Mouse (Mus musculus) small intestine, adult 2 months (tissue): ENCODE data around the gene Pitpnb. TPM values are rescaled to one million over a fixed set of nuclear protein-coding genes. Genes with fewer than 3 reads are reported as not detected.

ENCODE experiments used
- H3K27ac ChIP-seq: fragments of 200-500 bp; 2 replicates; pipeline ENCODE4 v1.5.1; 2012; ENCODE audit warnings: low read depth, low read length, control low read depth, inconsistent platforms; ENCODE audit not compliant: insufficient read depth
- H3K27me3 ChIP-seq: fragments of 200-500 bp; 2 replicates; pipeline ENCODE4 v1.6.1; 2012; ENCODE audit warnings: mild to moderate bottlenecking, moderate library complexity, low read length, inconsistent platforms; ENCODE audit not compliant: control insufficient read depth, insufficient read depth
- H3K36me3 ChIP-seq: fragments of 200-500 bp; 2 replicates; pipeline ENCODE4 v1.6.1; 2012; ENCODE audit warnings: mild to moderate bottlenecking, low read length, control low read depth, inconsistent platforms; ENCODE audit not compliant: control insufficient read depth, insufficient read depth
- H3K4me1 ChIP-seq: fragments of 200-500 bp; 2 replicates; pipeline ENCODE4 v1.6.1; 2012; ENCODE audit warnings: low read length, inconsistent platforms, mixed read lengths; ENCODE audit not compliant: control insufficient read depth, insufficient read depth, insufficient read length
- H3K4me3 ChIP-seq: fragments of 200-500 bp; 2 replicates; pipeline ENCODE4 v1.5.1; 2012; ENCODE audit warnings: low read depth, mild to moderate bottlenecking, control low read depth, inconsistent platforms, low read length, moderate library complexity
- CTCF ChIP-seq: fragments of 200-500 bp; IDR thresholded peaks from 2 replicates; pipeline ENCODE4 v1.5.1; 2012; ENCODE audit warnings: low read depth, mild to moderate bottlenecking, control low read depth, inconsistent platforms, low read length, moderate library complexity, mixed read lengths; ENCODE audit not compliant: insufficient replicate concordance, insufficient read length; ENCODE audit errors: extremely low read depth
- POLR2A ChIP-seq: fragments of 200-500 bp; IDR thresholded peaks from 2 replicates; pipeline ENCODE4 v1.6.1; 2012; ENCODE audit warnings: low read depth, mild to moderate bottlenecking, control low read depth, inconsistent platforms, low read length, moderate library complexity
- WGBS: fragments of 180-500 bp; shearing (Covaris S2); methylation state at CpG from one replicate; pipeline ENCODE4 v1.1.7; 2018; 5-methylcytosine and 5-hydroxymethylcytosine counted together
- polyA plus RNA-seq: library from polyadenylated mRNA; depleted of rRNA; stranded (reverse); fragments of >200 nt; gene quantifications from 2 replicates; pipeline ENCODE4 v1.2.3, GENCODE M21; 2012

The Pitpnb gene
- polyA plus RNA-seq, 1 experiment = 44.5 TPM

- Histone ChIP-seq H3K27ac (no peak overlapping the region), H3K27me3 (no peaks in the 10 kb centered on the region), H3K36me3 (peaks cover 44% of the 10 kb centered on the region), H3K4me1 (no peaks in the 10 kb centered on the region), H3K4me3 (no peak overlapping the region)
- 80% methylated on average over 2 of the region's 2 CpGs for WGBS
- TF ChIP-seq POLR2A (no peak), CTCF (no peak)
These were observed 14.3 kb downstream of the Pitpnb start for GRCm38 (mm10) chr5:111344721-111345400.

GRCm38 (mm10) chr5:111356811-111357617 lies 26.5 kb downstream of the Pitpnb start:
- Histone ChIP-seq H3K27ac (no peak overlapping the region), H3K4me3 (no peak overlapping the region), H3K4me1 (no peaks in the 10 kb centered on the region), H3K27me3 (no peaks in the 10 kb centered on the region), H3K36me3 (peaks cover 34% of the 10 kb centered on the region)
- TF ChIP-seq CTCF (no peak), POLR2A (no peak)
- WGBS = 85% methylated on average over 12 of the region's 12 CpGs

GRCm38 (mm10) chr5:111360546-111360945 lies 30.0 kb downstream of the Pitpnb start:
- no peak overlapping the region for H3K27ac ChIP-seq
- no peak overlapping the region for H3K4me3 ChIP-seq
- no peak for TF ChIP-seq POLR2A
- no peak for TF ChIP-seq CTCF
- no peaks in the 10 kb centered on the region for H3K27me3 ChIP-seq
- H3K36me3 ChIP-seq = peaks cover 34% of the 10 kb centered on the region
- 87% methylated on average over 5 of the region's 5 CpGs for WGBS
- peaks cover 8% of the 10 kb centered on the region for H3K4me1 ChIP-seq

GRCm38 (mm10) chr5:111361058-111361457 lies 30.5 kb downstream of the Pitpnb start:
- Histone ChIP-seq H3K36me3 (peaks cover 33% of the 10 kb centered on the region), H3K27me3 (no peaks in the 10 kb centered on the region), H3K27ac (no peak overlapping the region), H3K4me1 (peaks cover 8% of the 10 kb centered on the region), H3K4me3 (no peak overlapping the region)
- WGBS = 92% methylated on average over 8 of the region's 8 CpGs
- TF ChIP-seq POLR2A (no peak), CTCF (no peak)

- Histone ChIP-seq H3K27me3 (no peaks in the 10 kb centered on the region), H3K4me1 (peaks cover 8% of the 10 kb centered on the region), H3K4me3 (no peak overlapping the region), H3K27ac (no peak overlapping the region), H3K36me3 (peaks cover 32% of the 10 kb centered on the region)
- 58% methylated on average over 7 of the region's 7 CpGs for WGBS
- TF ChIP-seq CTCF = no peak
- TF ChIP-seq POLR2A = no peak
These were observed 31.3 kb downstream of the Pitpnb start for GRCm38 (mm10) chr5:111361846-111362245.

GRCm38 (mm10) chr5:111363446-111364062 lies 33.0 kb downstream of the Pitpnb start:
- Histone ChIP-seq H3K36me3 (peaks cover 31% of the 10 kb centered on the region), H3K27ac (peak overlapping the region; percentile 19; the same call in 1 of the 2 replicates), H3K27me3 (no peaks in the 10 kb centered on the region), H3K4me3 (no peak overlapping the region), H3K4me1 (peaks cover 8% of the 10 kb centered on the region)
- WGBS = 19% methylated on average over 6 of the region's 6 CpGs
- TF ChIP-seq POLR2A (no peak), CTCF (no peak)

GRCm38 (mm10) chr5:111364533-111364932 lies 34.0 kb downstream of the Pitpnb start:
- no peak overlapping the region for H3K4me3 ChIP-seq
- no peaks in the 10 kb centered on the region for H3K27me3 ChIP-seq
- 41% methylated on average over 3 of the region's 3 CpGs for WGBS
- H3K4me1 ChIP-seq = peaks cover 8% of the 10 kb centered on the region
- H3K36me3 ChIP-seq = peaks cover 33% of the 10 kb centered on the region
- TF ChIP-seq CTCF (peak; percentile 37; the same call in 1 of the 2 replicates), POLR2A (no peak)
- no peak overlapping the region for H3K27ac ChIP-seq
